Mouse (Mus musculus): ENCODE measurements around the gene Kctd18. TPM values are rescaled to one million over a fixed set of nuclear protein-coding genes. Genes with fewer than 3 reads are reported as not detected.

Kctd18 gene
- total RNA-seq, 1 experiment from 2014 or later = 24.0 TPM

DNA sequence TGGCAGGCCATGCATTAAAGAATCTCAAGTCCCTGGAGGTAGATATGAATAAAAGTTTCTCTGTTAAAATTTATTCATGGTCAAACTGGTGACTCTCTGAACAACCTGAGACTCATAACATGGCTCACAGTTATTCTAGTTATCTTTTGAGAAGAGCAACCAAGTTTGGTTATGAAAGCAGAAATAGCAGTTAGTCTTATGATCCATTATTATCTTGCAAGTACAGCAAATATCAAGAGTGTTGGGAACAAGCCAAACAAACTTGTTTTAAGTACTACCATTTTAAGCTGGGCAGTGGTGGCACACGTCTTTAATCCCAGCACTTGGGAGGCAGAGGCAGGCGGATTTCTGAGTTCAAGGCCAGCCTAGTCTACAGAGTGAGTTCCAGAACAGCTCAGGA, 27.5 kb downstream of the Kctd18 start:
- no peak for DNase-seq

DNA sequence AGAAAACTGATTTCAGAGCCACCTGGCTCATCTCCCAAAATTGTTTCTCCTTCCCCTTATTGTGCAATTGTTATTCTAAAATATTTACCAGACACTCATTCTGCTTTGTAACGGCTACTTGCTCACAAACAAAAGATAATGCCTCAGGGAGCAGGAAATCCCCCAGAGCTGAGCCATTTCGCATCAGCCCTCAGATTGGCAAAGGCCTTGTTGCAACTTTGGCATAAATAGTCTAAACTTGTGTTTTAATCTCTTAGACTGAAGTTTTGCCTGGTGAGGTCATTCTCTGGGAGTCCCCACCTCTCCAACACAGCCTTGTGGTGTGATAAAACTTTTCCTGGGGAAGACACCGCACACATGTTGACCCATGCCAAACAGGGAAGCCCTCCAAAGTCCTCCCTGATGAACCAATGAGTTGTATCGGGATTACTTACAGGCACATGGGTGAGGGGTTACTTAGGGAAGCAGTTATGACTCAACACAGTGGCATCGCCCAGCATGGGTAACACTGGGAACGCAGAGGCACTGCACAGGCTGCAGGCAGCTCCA, 29.6 kb downstream of the Kctd18 start:
- DNase-seq = peak; percentile 10

GRCm38 (mm10) chr1:57976860-57977259, 41.9 kb downstream of the Kctd18 start:
- no peak for DNase-seq

GRCm38 (mm10) chr1:57971588-57971987, 47.2 kb downstream of the Kctd18 start:
- DNase-seq = no peak

GRCm38 (mm10) chr1:57969327-57970271, 49.2 kb downstream of the Kctd18 start:
- DNase-seq = peak; percentile 98

DNA sequence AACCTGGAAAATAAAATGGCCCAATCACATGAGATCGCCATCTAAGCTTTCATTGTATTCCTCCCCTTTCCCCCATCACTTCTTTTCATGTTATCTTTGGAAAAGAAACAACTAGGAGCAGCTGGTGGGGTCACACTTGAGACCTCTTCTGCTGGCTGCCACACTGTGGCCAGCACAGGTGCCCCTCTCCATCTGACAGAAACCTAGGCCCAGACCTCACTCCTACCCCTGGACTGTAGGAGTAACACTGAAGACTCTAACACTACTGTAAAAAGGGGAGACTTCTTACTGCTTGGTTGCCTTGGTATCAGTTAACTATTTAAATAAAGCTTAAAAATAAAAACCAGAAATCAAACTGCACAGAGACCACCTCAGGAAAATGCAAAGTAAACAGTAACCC, 63.0 kb downstream of the Kctd18 start:
- DNase-seq = no peak

- DNase-seq = no peak
Observed at GRCm38 (mm10) chr1:57954376-57954765, 64.4 kb downstream of the Kctd18 start.

GRCm38 (mm10) chr1:57953586-57954375, 65.0 kb downstream of the Kctd18 start:
- no peak for DNase-seq

DNA sequence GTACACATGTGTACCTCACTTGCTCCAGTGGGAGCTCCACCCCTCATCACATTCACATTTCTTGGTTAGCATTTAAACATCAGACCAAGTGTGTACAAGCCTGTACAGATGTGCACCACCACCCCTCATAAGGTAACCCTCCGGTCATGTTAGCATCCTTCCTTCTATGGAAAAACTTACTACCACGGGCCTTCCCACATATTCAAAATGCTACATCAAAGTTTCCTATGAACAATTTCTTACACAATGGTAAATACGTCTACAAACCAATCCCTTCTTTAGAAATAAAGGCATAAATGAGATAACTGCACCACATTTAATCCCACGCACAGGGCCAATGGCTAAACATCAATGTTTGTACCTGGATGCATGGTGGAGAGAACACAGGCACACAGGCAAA, 66.2 kb downstream of the Kctd18 start:
- DNase-seq = no peak

DNA sequence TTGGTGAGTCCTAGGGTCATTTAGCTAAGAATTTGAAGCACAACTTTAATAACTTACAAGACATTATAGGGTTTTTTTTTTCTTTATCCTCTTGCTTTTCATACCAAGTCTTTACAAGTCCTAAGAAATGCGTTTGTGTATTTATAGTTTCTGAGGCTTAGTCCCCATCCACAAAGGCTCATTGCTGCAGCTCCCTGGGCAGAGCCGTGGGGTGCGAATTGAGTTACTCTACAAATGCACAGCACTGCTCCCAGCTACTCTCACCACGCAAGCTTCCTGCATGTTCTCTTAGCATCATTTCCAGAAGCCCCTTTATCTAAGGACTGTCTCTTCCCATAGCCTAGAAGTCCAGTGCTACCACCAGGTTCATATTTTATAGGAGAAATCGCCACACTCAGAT, 69.0 kb downstream of the Kctd18 start:
- DNase-seq = no peak

DNA sequence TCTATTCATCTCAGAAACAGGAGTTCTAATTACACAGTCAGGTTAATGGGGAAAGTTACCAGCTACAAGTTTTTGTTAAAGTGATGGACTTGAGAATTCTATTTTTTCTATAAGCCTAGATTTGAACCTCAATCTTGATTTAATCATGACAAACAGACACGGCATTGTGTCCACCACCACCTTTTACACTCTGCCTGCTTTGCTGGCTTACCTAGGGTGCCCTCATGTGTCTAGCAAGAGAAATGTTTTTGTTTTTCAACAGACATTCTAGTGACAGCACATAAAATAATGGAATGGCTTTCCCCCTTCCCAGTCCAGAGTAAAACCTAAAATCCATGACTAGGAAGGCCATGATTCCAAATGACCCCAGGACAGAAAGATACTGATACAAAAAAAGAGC, 69.6 kb downstream of the Kctd18 start:
- no peak for DNase-seq

- no peak for DNase-seq
Observed at GRCm38 (mm10) chr1:57947552-57948347, 71.0 kb downstream of the Kctd18 start.

GRCm38 (mm10) chr1:57942215-57942614, 76.5 kb downstream of the Kctd18 start:
- DNase-seq = no peak

DNA sequence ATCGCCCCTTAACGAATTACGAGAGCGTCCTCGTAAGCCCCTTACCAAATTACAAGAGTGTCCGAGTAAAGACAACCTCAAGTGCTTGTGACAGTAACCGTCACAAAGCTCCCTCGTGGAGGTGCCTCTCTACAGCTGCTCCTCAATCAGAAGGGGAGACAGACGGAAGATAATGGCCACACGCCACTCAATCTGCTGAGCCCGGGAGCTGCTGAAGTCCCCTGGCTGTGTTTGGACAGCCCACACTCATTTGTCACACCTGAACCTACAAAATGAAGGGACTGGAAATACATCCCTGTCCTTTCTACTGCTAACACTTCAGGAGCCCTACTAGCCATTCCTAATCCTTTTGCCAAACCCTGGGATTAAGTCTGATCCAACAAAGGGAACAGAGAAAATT, 77.0 kb downstream of the Kctd18 start:
- no peak for DNase-seq

GRCm38 (mm10) chr1:57941095-57941494, 77.7 kb downstream of the Kctd18 start:
- no peak for DNase-seq

GRCm38 (mm10) chr1:57940691-57941090, 78.1 kb downstream of the Kctd18 start:
- DNase-seq = no peak

GRCm38 (mm10) chr1:57934287-57934686, 84.5 kb downstream of the Kctd18 start:
- DNase-seq = no peak

GRCm38 (mm10) chr1:57918567-57918966, 100.2 kb downstream of the Kctd18 start:
- no peak for DNase-seq

DNA sequence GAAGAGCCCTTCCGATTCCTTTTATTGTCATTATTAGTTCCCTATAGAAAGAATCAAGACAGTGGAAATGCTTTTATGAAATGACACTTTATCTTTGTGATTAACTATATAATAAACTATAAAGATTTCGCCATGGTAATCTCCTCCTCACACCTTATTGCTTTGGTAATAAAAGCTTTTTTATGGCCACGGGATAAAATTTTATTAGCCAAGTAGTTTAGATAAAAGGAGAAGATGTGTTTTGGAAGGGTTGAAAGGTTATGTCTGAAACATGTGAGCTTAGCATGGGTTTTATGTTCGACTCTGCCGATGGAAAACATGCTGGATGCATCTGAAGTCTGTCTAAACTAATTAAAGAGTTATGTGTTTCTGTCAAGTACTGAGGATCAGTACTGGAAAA, 101.4 kb downstream of the Kctd18 start:
- no peak for DNase-seq

DNA sequence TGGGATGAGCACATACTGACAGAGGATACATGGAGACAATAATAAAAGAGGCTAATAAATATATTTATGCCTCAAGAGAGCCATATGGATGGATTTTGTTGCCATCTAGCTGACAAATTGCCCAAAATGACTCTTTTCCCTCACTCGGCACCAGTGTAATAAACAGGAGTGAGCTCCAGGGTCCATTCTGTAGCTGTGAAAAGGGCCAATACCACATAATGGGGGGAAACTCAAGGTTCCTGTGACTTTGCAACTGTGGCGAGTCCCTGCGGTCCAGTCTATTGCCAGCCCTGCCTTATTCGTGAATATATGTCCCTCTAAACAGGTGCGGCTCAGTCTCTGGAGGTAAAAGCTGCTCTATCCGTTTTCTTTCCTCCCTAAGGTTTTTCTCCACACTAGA, 107.2 kb downstream of the Kctd18 start:
- no peak for DNase-seq

DNA sequence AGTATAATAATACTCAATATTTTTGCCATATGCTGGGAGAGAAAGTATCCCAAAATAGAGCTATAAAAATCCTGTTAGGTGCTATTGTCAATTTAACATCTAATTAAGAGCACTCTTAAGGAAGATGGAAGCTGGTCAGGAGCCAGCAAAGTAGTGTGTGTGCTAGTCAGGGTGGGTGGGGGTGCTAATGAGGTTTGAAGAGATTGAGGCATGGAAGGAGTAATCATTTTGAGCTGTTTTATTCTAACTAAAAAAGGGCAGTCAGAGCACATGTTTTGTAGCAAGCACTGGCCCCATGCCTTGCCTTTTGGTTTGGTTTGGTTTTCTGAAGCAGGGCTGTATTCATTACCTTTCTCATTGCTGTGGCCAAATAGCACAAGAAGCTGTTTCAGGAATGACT, 112.4 kb downstream of the Kctd18 start:
- DNase-seq = no peak

GRCm38 (mm10) chr1:57905912-57906311, 112.8 kb downstream of the Kctd18 start:
- DNase-seq = no peak

Measured in adrenal gland, postnatal 25 days (tissue).